Comparison of ENCODE assay signal across 18 mouse cellular contexts in the genomic region with DNA sequence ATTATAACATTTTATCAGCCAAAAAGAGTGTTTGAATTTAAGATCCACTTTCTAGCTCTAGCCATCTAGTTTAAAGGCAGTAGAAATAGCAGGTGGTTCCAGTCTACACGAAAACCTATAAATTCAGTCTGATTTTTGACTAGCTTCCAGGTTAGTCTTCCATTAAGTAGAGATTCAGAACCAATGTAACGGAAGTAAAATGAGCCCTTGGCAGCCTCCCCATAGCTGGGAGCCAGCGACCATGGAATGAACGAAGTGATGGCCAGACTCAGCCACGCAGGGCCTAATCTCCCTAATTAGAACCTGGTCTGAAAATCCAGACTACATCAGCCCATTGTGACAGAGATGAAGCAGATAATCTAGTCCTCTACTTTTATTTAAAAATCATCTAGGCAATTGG.
DNase-seq lines count a peak whose midpoint lies in the region; ATAC-seq and TF ChIP-seq lines count a peak whose summit lies in the region.
"Had no signal": no experiment of that assay in that cellular context is flagged by ENCODE, and none has a peak within 500 bp of the region (broad histone marks: within the 10 kb centered on the region; RNA-seq: fewer than 3 reads in every experiment).

No protein-coding gene starts in this region.

- H3K4me1 ChIP-seq in forebrain, embryonic 15.5 days = no peaks in the 10 kb centered on the region
- no peaks in the 10 kb centered on the region for H3K4me1 ChIP-seq in forebrain, embryonic 12.5 days
- H3K4me1 ChIP-seq: embryonic facial prominence, embryonic 15.5 days; liver, embryonic 13.5 days; lung, embryonic 15.5 days; midbrain, embryonic 10.5 days; neural tube, embryonic 12.5 days; stomach, embryonic 15.5 days had no signal

- H3K27ac ChIP-seq in forebrain, embryonic 15.5 days (replicated peaks) = no peak overlapping the region
- no peak overlapping the region for H3K27ac ChIP-seq in forebrain, embryonic 12.5 days
- H3K27ac ChIP-seq in layer of hippocampus, adult 2 months = peak overlapping the region; percentile 84
- H3K27ac ChIP-seq: embryonic facial prominence, embryonic 15.5 days; liver, embryonic 13.5 days; lung, embryonic 15.5 days; macrophage; midbrain, embryonic 10.5 days; neural tube, embryonic 12.5 days; stomach, embryonic 15.5 days had no signal

- H3K27me3 ChIP-seq in forebrain, embryonic 15.5 days = no peaks in the 10 kb centered on the region
- no peaks in the 10 kb centered on the region for H3K27me3 ChIP-seq in forebrain, embryonic 12.5 days
- H3K27me3 ChIP-seq: embryonic facial prominence, embryonic 15.5 days; liver, embryonic 13.5 days; lung, embryonic 15.5 days; neural tube, embryonic 12.5 days; stomach, embryonic 15.5 days had no signal

- H3K4me2 ChIP-seq in forebrain, embryonic 15.5 days (replicated peaks) = no peak overlapping the region
- H3K4me2 ChIP-seq in forebrain, embryonic 12.5 days = no peak overlapping the region
- H3K4me2 ChIP-seq: embryonic facial prominence, embryonic 15.5 days; liver, embryonic 13.5 days; lung, embryonic 15.5 days; neural tube, embryonic 12.5 days; stomach, embryonic 15.5 days had no signal

- no peak for TF ChIP-seq CTCF in layer of hippocampus, adult 2 months (conservative IDR thresholded peaks at IDR 0.05)

- H3K4me3 ChIP-seq in forebrain, embryonic 15.5 days = no peak overlapping the region
- H3K4me3 ChIP-seq in forebrain, embryonic 12.5 days (replicated peaks) = no peak overlapping the region
- H3K4me3 ChIP-seq in layer of hippocampus, adult 2 months = no peak overlapping the region
- H3K4me3 ChIP-seq: embryonic facial prominence, embryonic 15.5 days; liver, embryonic 13.5 days; lung, embryonic 15.5 days; midbrain, embryonic 10.5 days; neural tube, embryonic 12.5 days; stomach, embryonic 15.5 days had no signal

- no peaks in the 10 kb centered on the region for H3K9me3 ChIP-seq in forebrain, embryonic 15.5 days
- no peaks in the 10 kb centered on the region for H3K9me3 ChIP-seq in forebrain, embryonic 12.5 days
- H3K9me3 ChIP-seq: embryonic facial prominence, embryonic 15.5 days; liver, embryonic 13.5 days; lung, embryonic 15.5 days; midbrain, embryonic 10.5 days; neural tube, embryonic 12.5 days; stomach, embryonic 15.5 days had no signal

- DNase-seq in layer of hippocampus, adult 2 months (ENCODE audit: low spot score in 2 of 2) = no peak
- DNase-seq in layer of hippocampus, adult 9-10 months (ENCODE audit: low spot score) = no peak
- peak; percentile 34 for DNase-seq in retina, postnatal 1 day
- DNase-seq in retina, embryonic 14.5 days (ENCODE audit: low spot score) = no peak
- no peak for DNase-seq in adrenal gland, postnatal 36 days
- DNase-seq: cerebellum, postnatal 36 days; gastrocnemius, postnatal 36 days; liver, embryonic 13.5 days; thymus, adult 18-20 months; thymus, postnatal 4 days had no signal

- no peaks in the 10 kb centered on the region for H3K36me3 ChIP-seq in forebrain, embryonic 15.5 days
- H3K36me3 ChIP-seq in forebrain, embryonic 12.5 days (replicated peaks) = no peaks in the 10 kb centered on the region
- H3K36me3 ChIP-seq: embryonic facial prominence, embryonic 15.5 days; liver, embryonic 13.5 days; lung, embryonic 15.5 days; midbrain, embryonic 10.5 days; neural tube, embryonic 12.5 days; stomach, embryonic 15.5 days had no signal

- ATAC-seq in forebrain, embryonic 15.5 days (replicated peaks) = 0 out of 2 replicates have a peak, but pooled peaks have one; percentile 68
- ATAC-seq in forebrain, embryonic 12.5 days (ENCODE audit: low FRiP score) = no peak

- H3K9ac ChIP-seq in forebrain, embryonic 15.5 days (replicated peaks) = no peak overlapping the region
- H3K9ac ChIP-seq in forebrain, embryonic 12.5 days = no peak overlapping the region
- H3K9ac ChIP-seq: embryonic facial prominence, embryonic 15.5 days; liver, embryonic 13.5 days; lung, embryonic 15.5 days; neural tube, embryonic 12.5 days; stomach, embryonic 15.5 days had no signal

- WGBS in forebrain, embryonic 15.5 days = 23% methylated on average over 5 of the region's 5 CpGs
- 51% methylated on average over 5 of the region's 5 CpGs for WGBS in forebrain, embryonic 12.5 days
